Mouse (Mus musculus) v-Abl transformed pro-B cells (cell line): ENCODE results near the gene Carhsp1.

ENCODE experiments used
- in situ Hi-C, 2 experiments: fragments of 400-800 bp; cut with MboI; formaldehyde crosslinking; loops; one replicate each; pipeline ENCODE4 v1.15.1; 2025; ENCODE audit not compliant: unreplicated experiment in 2 of 2

Gene Carhsp1

DNA sequence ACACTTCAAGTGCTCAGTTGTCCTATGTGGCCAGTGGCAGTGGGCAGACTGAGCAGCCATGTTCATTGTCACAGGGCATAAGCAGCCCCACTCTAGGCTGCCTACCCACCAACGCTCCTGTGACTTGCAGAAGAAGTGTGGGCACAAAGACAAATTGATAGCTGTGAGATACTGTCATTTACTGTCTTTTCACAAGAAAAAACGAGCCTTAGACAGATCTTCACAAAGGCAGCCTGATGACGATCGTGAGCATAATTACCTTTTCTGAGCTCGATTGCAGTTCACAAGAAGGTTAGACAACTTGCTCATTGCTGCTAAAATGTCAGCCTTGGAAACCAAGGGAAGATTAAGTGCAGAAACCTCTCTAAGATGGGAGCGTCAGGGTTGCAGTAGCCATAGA lies 16.8 kb downstream of the Carhsp1 start:
- in situ Hi-C loops, result no loop called here

GRCm38 (mm10) chr16:8650007-8650406 lies 21.9 kb downstream of the Carhsp1 start:
- in situ Hi-C loops, result no loop called here

DNA sequence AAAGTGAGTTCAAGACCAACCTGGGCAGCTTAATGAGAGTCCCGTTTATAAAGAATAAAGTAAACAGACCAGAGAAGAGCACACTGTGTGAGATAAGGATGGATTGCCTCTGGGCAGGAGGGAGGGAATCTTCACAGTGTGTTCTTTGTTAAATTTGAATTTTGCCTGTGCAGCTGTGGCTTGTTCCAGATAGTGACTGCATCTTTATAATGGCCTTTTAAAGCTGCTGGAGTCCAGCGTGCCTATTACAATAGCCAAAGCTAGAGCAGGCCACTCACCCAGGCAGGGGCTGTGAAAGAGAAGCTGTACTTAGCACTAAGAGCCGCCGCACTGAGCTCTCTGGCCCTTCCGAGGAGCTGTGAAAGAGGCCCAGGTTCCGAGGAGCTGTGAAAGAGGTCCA lies 26.4 kb downstream of the Carhsp1 start:
- in situ Hi-C loops, result no loop called here

GRCm38 (mm10) chr16:8643855-8644254 lies 28.1 kb downstream of the Carhsp1 start:
- in situ Hi-C loops, result no loop called here

- in situ Hi-C loops, result loop anchor here in 1 of 2 experiments (5.0 kb wide), 1 partner anchor 33 kb away; the partner anchor contains the start of gene Carhsp1
These were observed 32.3 kb downstream of the Carhsp1 start for GRCm38 (mm10) chr16:8639466-8640191.

GRCm38 (mm10) chr16:8638131-8638530 lies 33.8 kb downstream of the Carhsp1 start:
- in situ Hi-C loops, result loop anchor here in 1 of 2 experiments (5.0 kb wide), 1 partner anchor 34 kb away; the partner anchor contains the start of gene Carhsp1

DNA sequence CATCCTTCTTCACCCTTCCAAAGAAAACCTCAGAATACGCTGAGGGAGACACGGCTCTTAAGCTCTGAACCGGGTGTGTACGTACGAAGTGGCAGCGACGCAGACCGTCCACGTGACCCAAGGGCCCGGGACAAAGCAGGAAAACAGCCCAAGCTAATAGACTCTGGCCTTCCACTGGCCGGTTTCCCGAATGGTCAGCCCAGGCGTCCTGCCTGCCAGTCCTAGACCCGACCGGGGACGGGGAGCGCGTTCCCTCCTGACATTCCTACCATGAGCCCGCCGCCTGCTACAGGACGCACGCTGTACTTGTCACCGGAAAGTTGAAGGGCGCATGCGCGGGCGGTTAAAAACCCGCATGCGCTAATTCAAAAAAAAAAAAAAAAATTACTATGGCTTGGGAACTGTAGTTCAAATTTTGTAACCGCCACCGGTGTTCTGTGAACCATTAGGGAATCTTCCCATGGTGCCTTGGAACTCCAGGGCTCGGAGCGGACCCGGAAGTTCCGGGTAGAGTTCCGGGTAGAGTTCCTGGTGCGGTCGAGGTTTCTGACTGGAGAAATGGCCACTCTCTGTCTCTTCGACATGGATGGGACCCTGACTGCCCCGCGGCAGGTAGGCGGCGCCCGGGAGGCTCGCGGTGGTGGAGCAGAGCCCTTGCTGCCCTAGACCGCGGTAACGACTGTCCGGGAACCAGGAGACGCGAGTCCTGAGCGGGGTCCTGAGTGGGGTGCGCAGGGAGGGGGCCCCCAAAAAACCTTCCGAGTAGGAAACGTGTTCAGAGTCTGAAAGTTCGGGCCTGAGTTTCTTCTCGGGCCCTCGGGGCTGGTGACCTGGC lies 34.5 kb downstream of the Carhsp1 start, which contains the start of the genes Pmm2 and Tmem186:
Pmm2 (plus strand) TSS at position 458 of the 835 bp plus-strand sequence.
Tmem186 (minus strand) TSS at position 496 of the 835 bp plus-strand sequence.
- in situ Hi-C loops, result loop anchor here in 1 of 2 experiments (5.0 kb wide), 1 partner anchor 35 kb away; the partner anchor contains the start of gene Carhsp1

- in situ Hi-C loops, result loop anchor here in 1 of 2 experiments (5.0 kb wide), 1 partner anchor 35 kb away; the partner anchor contains the start of gene Carhsp1
These were observed 35.1 kb downstream of the Carhsp1 start for GRCm38 (mm10) chr16:8636867-8637216.

DNA sequence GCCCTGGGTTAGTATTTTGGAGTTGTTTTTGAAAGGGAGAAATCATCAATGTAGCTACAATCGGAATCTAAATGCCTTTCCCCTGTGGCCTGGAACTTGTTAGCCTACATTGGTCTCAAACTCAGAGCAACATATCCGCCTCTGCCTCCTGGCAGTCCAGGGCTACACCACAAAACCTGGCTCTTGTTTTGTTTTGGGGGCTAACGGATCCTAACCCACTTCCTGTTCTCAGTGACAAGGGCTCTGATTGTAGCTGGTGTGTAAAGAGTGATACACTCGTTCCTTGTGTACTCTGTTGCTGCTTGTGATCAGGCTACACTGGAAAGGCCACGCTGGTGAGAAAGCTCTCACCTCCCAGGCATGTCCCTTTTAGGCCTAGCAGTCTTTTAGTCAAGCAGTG lies 40.5 kb downstream of the Carhsp1 start:
- in situ Hi-C loops, result no loop called here

DNA sequence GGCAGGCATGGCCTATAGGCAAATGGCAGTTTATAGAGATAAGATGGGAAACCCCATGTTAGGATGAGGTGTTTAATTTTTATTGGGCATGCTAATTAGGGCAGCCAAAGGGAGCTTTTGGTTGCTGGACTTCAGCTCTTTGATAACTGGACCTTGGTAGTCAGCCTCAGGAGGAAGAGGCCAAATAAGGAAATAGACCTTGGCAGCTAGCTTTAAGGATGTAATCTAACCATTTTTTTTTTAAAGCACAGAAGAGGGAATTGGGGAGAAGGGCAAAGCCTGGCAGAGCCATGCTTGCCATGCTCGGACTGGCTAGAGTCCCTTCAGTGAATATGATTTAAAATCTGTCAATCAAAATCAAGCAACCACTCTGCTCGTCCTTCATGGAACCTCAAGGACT lies 41.5 kb downstream of the Carhsp1 start:
- in situ Hi-C loops, result no loop called here

- in situ Hi-C loops, result no loop called here
These were observed 51.4 kb downstream of the Carhsp1 start for GRCm38 (mm10) chr16:8620315-8621115.

DNA sequence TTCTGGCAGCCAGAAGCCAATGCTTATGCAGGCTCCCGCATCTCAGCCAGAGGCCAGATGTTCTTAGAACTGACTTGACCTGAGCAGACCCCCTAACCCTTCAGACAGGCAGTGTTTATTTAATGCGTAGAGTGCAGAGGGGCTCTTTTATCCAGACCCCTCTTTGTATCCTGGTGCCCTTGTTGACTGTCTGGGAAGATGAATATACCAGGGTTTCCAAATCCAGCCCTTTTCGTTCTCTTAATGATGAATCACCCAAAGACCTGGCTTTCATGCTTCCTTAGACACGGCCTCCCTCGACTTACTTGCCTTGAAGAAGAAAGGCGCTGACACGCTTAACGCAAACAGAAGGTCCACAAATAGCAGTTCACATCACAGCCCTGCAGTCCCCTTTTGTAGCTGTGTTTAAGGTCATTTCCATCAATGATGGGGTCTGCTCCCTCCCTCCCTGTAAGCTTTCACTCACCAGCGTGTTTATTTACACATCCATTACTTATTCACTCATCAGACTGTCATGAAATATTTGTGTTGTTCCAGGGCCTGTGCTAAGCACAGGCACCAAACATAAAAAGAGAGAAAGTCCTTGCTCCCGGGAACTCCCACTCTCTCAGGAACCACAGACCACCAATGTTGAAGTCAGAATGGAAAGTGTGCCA lies 52.2 kb downstream of the Carhsp1 start:
- in situ Hi-C loops, result no loop called here

GRCm38 (mm10) chr16:8613447-8613846 lies 58.5 kb downstream of the Carhsp1 start:
- in situ Hi-C loops, result no loop called here

- in situ Hi-C loops, result no loop called here
These were observed 58.9 kb downstream of the Carhsp1 start for GRCm38 (mm10) chr16:8613039-8613438.

DNA sequence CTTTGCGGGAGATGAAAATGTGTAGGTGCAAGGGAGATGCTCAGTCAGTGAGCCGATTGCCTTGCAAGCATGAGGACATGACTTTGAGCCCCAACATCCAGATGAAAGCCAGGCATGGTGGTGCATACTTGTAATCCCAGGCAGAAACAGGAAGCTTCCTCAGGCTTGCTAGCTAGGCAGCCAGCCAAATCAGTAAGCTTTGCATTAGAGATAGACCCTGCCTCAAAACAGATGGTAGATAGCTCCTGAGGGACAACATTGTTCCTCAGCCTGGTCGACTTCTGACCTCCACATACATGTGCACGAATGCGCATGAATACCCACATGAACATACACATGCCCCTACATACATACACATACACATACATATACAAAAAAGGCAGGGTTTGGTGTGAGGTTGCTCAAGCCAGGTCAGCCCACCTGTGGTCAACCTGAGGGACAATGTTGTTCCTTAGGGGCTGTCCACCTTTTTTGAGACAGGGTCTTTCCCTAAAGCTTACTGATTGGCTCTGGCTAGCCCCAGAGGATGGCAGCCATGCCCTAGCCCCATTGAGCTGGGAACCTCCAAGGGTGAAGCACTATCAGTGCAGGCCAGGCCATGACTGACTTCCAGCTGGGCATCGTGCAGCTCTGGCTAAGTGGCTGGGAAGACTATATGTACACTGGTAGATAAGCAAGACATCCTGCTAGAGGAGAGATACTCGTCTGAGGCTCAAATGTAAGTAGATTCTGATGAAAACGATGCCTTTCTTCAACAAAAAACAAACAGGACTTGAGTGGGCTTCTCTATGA lies 59.5 kb downstream of the Carhsp1 start:
- in situ Hi-C loops, result no loop called here

- in situ Hi-C loops, result no loop called here
These were observed 61.6 kb downstream of the Carhsp1 start for GRCm38 (mm10) chr16:8610397-8610796.
